Mouse (Mus musculus) midbrain, postnatal 0 days (tissue): Measurements from ENCODE around the gene Cnot10. TPM values are rescaled to one million over a fixed set of nuclear protein-coding genes. Genes with fewer than 3 reads are reported as not detected.

Source experiments
- ATAC-seq: fragments of 200-750 bp; cut with Nextera tagmentation; 2 replicates; pipeline ENCODE4 v1.8.0; 2017; ENCODE audit warnings: moderate number of reproducible peaks, mild to moderate bottlenecking, moderate TSS enrichment, moderate library complexity; ENCODE audit not compliant: low FRiP score
- DNase-seq: peaks from one replicate; pipeline ENCODE4 v3.0.0-alpha.2; 2015; ENCODE audit warnings: low spot score
- H3K27ac ChIP-seq: fragments of 300-500 bp; sonication (generic); 2 replicates; pipeline ENCODE4 v1.5.1; 2014; ENCODE audit warnings: low read depth, mild to moderate bottlenecking, low read length, mixed read lengths
- H3K27me3 ChIP-seq: fragments of 300-500 bp; sonication (generic); 2 replicates; pipeline ENCODE4 v1.6.1; 2014; ENCODE audit warnings: low read length, control low read depth, mixed read lengths; ENCODE audit not compliant: insufficient read depth
- H3K36me3 ChIP-seq: fragments of 300-500 bp; sonication (generic); 2 replicates; pipeline ENCODE4 v1.6.1; 2014; ENCODE audit warnings: low read length, control low read depth, mixed read lengths; ENCODE audit not compliant: insufficient read depth
- H3K4me1 ChIP-seq: fragments of 300-500 bp; sonication (generic); 2 replicates; pipeline ENCODE4 v1.6.1; 2014; ENCODE audit warnings: mild to moderate bottlenecking, control low read depth, antibody characterized with exemption, low read length, mixed read lengths; ENCODE audit not compliant: insufficient read depth
- H3K4me2 ChIP-seq: fragments of 300-500 bp; sonication (generic); 2 replicates; pipeline ENCODE4 v1.6.1; 2014; ENCODE audit warnings: low read depth, mild to moderate bottlenecking, low read length, mixed read lengths; ENCODE audit not compliant: poor library complexity, severe bottlenecking
- H3K4me3 ChIP-seq: fragments of 300-500 bp; sonication (generic); 2 replicates; pipeline ENCODE4 v1.5.1; 2014; ENCODE audit warnings: low read depth, mild to moderate bottlenecking, low read length, moderate library complexity
- H3K9ac ChIP-seq: fragments of 300-500 bp; sonication (generic); replicated peaks from 2 replicates; pipeline ENCODE4 v1.6.1; 2014; ENCODE audit warnings: mild to moderate bottlenecking, low read length, moderate library complexity, mixed read lengths; ENCODE audit not compliant: poor library complexity, severe bottlenecking
- H3K9me3 ChIP-seq: fragments of 300-500 bp; sonication (generic); 2 replicates; pipeline ENCODE4 v1.6.1; 2016; ENCODE audit warnings: low read length, control low read depth
- CTCF ChIP-seq: IDR thresholded peaks from 2 replicates; pipeline ENCODE4 v1.5.1; 2016; ENCODE audit warnings: antibody characterized with exemption, mild to moderate bottlenecking
- WGBS: fragments of 180-500 bp; shearing (Covaris S2); extraction: QIAGEN DNeasy Blood & Tissue Kit; methylation state at CpG from one replicate; pipeline ENCODE4 v1.1.7; 2014; 5-methylcytosine and 5-hydroxymethylcytosine counted together
- polyA plus RNA-seq: library from polyadenylated mRNA; unstranded; fragments of >200 nt; fragmentation: Nextera tagmentation; extraction: Ambion mirVana; gene quantifications from 2 replicates; pipeline ENCODE4 v1.2.1, GENCODE M21; 2015
- total RNA-seq: library from RNA; depleted of rRNA; stranded (reverse); fragments of >200 nt; gene quantifications from 2 replicates; pipeline ENCODE4 v1.2.3, GENCODE M21; 2014

Gene Cnot10
- total and polyA plus RNA-seq, 2 experiments from 2014 or later: 34.7 to 50.1 TPM

DNA sequence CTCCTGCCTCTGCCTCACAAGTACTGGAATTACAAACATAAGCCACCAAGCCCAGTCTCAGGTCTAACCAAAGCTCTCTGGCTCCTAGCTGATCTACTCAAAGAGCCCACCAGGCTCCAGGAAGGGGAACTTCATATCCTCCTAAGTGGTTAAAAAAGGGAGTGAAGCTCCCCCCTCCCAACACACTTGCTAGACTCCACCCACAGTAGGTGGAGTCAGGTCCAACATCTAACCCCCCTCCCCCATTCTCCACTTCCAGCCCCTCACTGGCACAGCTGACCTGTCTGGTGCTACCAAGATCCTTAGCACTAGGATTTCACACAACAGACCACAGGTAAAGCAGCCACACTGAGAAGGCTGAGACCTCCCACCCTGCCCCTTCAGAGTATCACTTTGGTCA, 86.2 kb downstream of the Cnot10 start:
- Histone ChIP-seq H3K27me3 (peaks cover 13% of the 10 kb centered on the region), H3K9me3 (no peaks in the 10 kb centered on the region), H3K4me1 (no peaks in the 10 kb centered on the region), H3K36me3 (no peaks in the 10 kb centered on the region), H3K9ac (no peak overlapping the region), H3K4me2 (no peak overlapping the region), H3K27ac (no peak overlapping the region), H3K4me3 (no peak overlapping the region)
- DNase-seq: no peak
- TF ChIP-seq CTCF: no peak
- ATAC-seq: no peak

- Histone ChIP-seq H3K27me3 (no peaks in the 10 kb centered on the region), H3K9me3 (no peaks in the 10 kb centered on the region), H3K4me3 (no peak overlapping the region), H3K4me2 (no peak overlapping the region), H3K4me1 (no peaks in the 10 kb centered on the region), H3K27ac (no peak overlapping the region), H3K36me3 (no peaks in the 10 kb centered on the region), H3K9ac (no peak overlapping the region)
- ATAC-seq: no peak
- TF ChIP-seq CTCF: no peak
- WGBS: 27% methylated on average over 6 of the region's 6 CpGs
- DNase-seq: no peak
These were observed 90.0 kb downstream of the Cnot10 start for GRCm38 (mm10) chr9:114550033-114550432.

DNA sequence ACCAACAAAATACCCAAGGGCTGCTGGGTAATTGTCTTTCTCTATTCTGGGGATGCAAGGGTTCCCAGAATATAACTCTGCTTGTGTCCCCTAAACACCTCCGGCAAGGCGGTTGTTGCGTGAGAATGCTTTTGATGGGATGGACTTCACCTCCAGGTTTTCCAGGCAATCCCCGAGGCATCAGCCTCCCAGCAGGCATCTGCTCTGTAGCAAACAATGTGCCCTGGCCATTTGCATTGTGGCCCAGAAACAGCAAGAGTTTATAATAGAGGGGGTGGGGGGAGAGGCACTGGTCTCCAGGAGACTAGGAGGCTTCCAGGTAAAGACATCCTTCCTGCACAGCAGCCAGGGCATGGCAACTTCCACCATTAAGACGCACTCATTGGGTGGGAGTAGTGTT, 90.9 kb downstream of the Cnot10 start:
- Histone ChIP-seq H3K4me1 (no peaks in the 10 kb centered on the region), H3K4me2 (no peak overlapping the region), H3K9ac (no peak overlapping the region), H3K9me3 (no peaks in the 10 kb centered on the region), H3K4me3 (no peak overlapping the region), H3K27ac (no peak overlapping the region), H3K36me3 (no peaks in the 10 kb centered on the region), H3K27me3 (no peaks in the 10 kb centered on the region)
- 30% methylated on average over 5 of the region's 5 CpGs for WGBS
- no peak for DNase-seq
- ATAC-seq: no peak
- no peak for TF ChIP-seq CTCF

DNA sequence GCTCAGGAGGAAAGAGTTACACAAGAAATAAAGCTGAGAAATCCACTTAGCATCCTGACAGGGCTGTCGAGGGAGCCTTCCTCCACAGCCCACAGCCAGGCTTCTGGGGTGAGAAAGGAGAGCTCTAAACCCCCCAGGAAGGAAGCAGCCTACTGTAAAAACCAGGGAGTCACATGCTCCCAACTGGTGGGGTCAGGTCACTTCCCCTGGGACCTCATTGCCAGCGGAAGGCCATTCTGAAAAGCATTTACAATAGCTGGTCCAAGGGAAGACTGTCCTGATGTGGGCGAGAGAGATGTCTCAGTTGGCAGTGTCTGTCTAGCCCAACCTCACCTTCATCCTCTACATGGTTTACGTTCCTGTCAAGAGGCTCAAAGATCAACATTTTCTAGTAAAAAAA, 91.5 kb downstream of the Cnot10 start:
- Histone ChIP-seq H3K4me2 (no peak overlapping the region), H3K9ac (no peak overlapping the region), H3K4me1 (no peaks in the 10 kb centered on the region), H3K27me3 (no peaks in the 10 kb centered on the region), H3K36me3 (no peaks in the 10 kb centered on the region), H3K27ac (no peak overlapping the region), H3K9me3 (no peaks in the 10 kb centered on the region), H3K4me3 (no peak overlapping the region)
- TF ChIP-seq CTCF: no peak
- no peak for ATAC-seq
- WGBS: 48% methylated on average over 4 of the region's 4 CpGs
- DNase-seq: no peak

DNA sequence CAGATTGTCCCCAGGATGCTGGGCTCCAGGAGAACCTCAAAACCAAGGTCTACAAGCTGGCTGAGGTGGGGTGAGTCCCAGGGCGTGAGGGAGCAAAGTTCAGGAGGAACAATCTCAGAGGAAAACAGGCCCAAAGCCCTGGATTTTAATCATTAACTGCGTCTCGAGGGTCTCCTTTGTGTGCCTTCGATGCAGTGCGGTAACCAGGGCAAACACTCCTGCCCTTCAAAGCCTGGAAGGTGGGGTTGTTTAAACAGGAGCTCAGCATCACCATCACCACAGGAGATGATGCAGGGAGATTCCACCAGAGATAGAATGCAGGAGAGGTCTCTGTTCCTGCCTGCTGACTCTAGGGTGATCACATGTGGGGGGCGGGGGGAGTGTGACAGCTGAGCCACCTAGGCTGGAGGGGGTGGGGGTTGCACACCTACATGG, 92.3 kb downstream of the Cnot10 start:
- Histone ChIP-seq H3K27ac (no peak overlapping the region), H3K4me1 (no peaks in the 10 kb centered on the region), H3K9me3 (no peaks in the 10 kb centered on the region), H3K9ac (no peak overlapping the region), H3K4me3 (no peak overlapping the region), H3K4me2 (no peak overlapping the region), H3K27me3 (no peaks in the 10 kb centered on the region), H3K36me3 (no peaks in the 10 kb centered on the region)
- DNase-seq (no peak), ATAC-seq (no peak)
- 50% methylated on average over 6 of the region's 6 CpGs for WGBS
- TF ChIP-seq CTCF: no peak

- no peaks in the 10 kb centered on the region for H3K4me1 ChIP-seq
- no peaks in the 10 kb centered on the region for H3K9me3 ChIP-seq
- no peaks in the 10 kb centered on the region for H3K27me3 ChIP-seq
- no peak overlapping the region for H3K4me3 ChIP-seq
- TF ChIP-seq CTCF: no peak
- ATAC-seq: no peak
- no peak for DNase-seq
- no peaks in the 10 kb centered on the region for H3K36me3 ChIP-seq
- no peak overlapping the region for H3K4me2 ChIP-seq
- H3K27ac ChIP-seq: no peak overlapping the region
- H3K9ac ChIP-seq: no peak overlapping the region
- WGBS: 75% methylated on average over 12 of the region's 12 CpGs
These were observed 93.2 kb downstream of the Cnot10 start for GRCm38 (mm10) chr9:114546765-114547164.
